Mouse (Mus musculus) forebrain, embryonic 15.5 days (tissue): ENCODE data around the gene Zfp771. TPM values are rescaled to one million over a fixed set of nuclear protein-coding genes. Genes with fewer than 3 reads are reported as not detected.
A peak's percentile ranks its signal among the peaks of the same experiment; 100 is the strongest.

ENCODE experiments used
- ATAC-seq: fragments of 200-750 bp; cut with Nextera tagmentation; replicated peaks from 2 replicates; pipeline ENCODE4 v1.8.0; 2017; ENCODE audit warnings: mild to moderate bottlenecking, moderate TSS enrichment, moderate library complexity
- H3K27ac ChIP-seq: fragments of 300-500 bp; sonication (generic); replicated peaks from 2 replicates; pipeline ENCODE4 v1.5.1; 2015; ENCODE audit warnings: mild to moderate bottlenecking, inconsistent platforms
- H3K27me3 ChIP-seq: fragments of 300-500 bp; sonication (generic); 2 replicates; pipeline ENCODE4 v1.6.1; 2015; ENCODE audit warnings: inconsistent platforms
- H3K36me3 ChIP-seq: fragments of 300-500 bp; sonication (generic); 2 replicates; pipeline ENCODE4 v1.6.1; 2015; ENCODE audit warnings: mild to moderate bottlenecking, inconsistent platforms
- H3K4me1 ChIP-seq: fragments of 300-500 bp; sonication (generic); 2 replicates; pipeline ENCODE4 v1.6.1; 2015; ENCODE audit warnings: inconsistent platforms
- H3K4me2 ChIP-seq: fragments of 300-500 bp; sonication (generic); replicated peaks from 2 replicates; pipeline ENCODE4 v1.6.1; 2015; ENCODE audit warnings: mild to moderate bottlenecking, inconsistent platforms
- H3K4me3 ChIP-seq: fragments of 300-500 bp; sonication (generic); 2 replicates; pipeline ENCODE4 v1.5.1; 2015; ENCODE audit warnings: mild to moderate bottlenecking, inconsistent platforms
- H3K9ac ChIP-seq: fragments of 300-500 bp; sonication (generic); replicated peaks from 2 replicates; pipeline ENCODE4 v1.6.1; 2015; ENCODE audit warnings: mild to moderate bottlenecking, inconsistent platforms
- H3K9me3 ChIP-seq: fragments of 300-500 bp; sonication (generic); 2 replicates; pipeline ENCODE4 v1.6.1; 2016; ENCODE audit warnings: inconsistent platforms
- WGBS: fragments of 180-500 bp; shearing (Covaris S2); methylation state at CpG from one replicate; pipeline ENCODE4 v1.1.7; 2015; ENCODE audit warnings: mixed read lengths; 5-methylcytosine and 5-hydroxymethylcytosine counted together
- polyA plus RNA-seq: library from polyadenylated mRNA; unstranded; fragments of >200 nt; fragmentation: Nextera tagmentation; extraction: Ambion mirVana; gene quantifications from 2 replicates; pipeline ENCODE4 v1.2.1, GENCODE M21; 2015

The Zfp771 gene
- polyA plus RNA-seq, 1 experiment from 2014 or later, result 65.2 TPM

- H3K4me3 ChIP-seq, result no peak overlapping the region
- no peaks in the 10 kb centered on the region for H3K9me3 ChIP-seq
- no peaks in the 10 kb centered on the region for H3K36me3 ChIP-seq
- no peak overlapping the region for H3K9ac ChIP-seq
- no peak overlapping the region for H3K27ac ChIP-seq
- H3K27me3 ChIP-seq, result no peaks in the 10 kb centered on the region
- WGBS, result over 99% methylated on average over 3 of the region's 3 CpGs
- H3K4me2 ChIP-seq, result no peak overlapping the region
- no peak for ATAC-seq
- H3K4me1 ChIP-seq, result no peaks in the 10 kb centered on the region
Observed at GRCm38 (mm10) chr7:127223106-127223505, 21.0 kb upstream of the Zfp771 start.

DNA sequence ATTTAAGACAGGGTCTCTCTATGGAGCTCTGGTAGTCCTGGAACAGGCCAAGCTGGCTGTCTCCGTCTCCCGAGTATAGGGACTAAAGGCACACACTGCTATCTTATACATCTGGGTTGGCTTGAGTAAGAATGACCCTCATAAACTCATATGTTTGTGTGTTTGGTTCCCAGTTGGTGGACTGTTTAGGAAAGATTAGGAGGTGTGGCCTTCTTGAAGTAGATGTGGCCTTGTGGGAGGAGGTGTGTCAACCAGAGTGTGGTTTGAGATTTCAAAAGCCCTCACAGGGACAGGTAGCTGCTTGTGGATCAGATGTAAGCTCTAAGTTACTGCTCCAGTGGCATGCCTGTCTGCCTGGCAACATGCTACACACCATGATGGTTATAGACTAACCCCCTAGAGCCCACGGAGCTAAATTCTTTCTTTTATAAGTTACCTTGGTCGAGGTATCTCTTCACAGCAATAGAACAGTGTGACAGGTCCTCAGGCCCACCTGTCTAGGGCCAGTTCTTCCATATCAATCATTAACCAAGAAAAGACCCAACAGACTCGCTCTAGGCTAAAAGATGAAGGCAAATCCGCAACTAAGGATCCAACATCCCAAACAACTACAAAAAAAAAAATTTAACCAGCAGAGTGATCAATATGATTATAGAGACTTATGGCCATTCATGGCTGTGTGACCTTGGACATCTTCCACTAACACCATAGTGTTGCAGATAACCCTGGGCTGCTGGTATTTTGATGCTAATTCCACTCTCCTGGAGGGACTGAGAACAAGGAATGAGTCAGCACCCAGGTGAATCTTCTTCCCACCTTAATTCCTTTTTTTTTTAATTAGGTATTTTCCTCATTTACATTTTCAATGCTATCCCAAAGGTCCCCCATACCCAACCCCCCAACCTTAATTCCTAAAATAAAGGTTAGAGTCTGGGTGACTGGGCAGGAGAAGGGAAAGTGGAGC lies 20.3 kb upstream of the Zfp771 start:
- no peak for ATAC-seq
- WGBS, result 86% methylated on average over 6 of the region's 6 CpGs
- no peaks in the 10 kb centered on the region for H3K9me3 ChIP-seq

DNA sequence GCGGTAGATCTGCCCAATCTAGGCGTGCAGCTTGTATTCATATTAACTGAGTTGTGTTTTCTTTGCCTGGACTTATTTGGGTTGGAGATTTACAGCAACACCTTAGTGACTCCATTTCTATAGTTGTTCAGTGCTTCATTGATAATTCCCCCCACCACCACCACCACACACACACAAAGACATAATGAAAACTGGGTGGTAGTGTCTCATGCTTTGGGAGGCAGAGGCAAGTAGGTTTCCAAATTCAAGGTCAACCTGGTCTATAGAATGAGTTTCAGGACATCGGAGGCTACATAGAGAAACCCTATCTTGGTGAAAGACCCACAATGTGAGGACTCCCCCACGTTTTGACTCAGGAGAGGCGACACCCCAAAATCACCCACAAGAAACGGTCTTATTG lies 19.5 kb upstream of the Zfp771 start:
- no peak overlapping the region for H3K27ac ChIP-seq
- no peak for ATAC-seq
- WGBS, result 94% methylated on average over 6 of the region's 6 CpGs
- H3K4me2 ChIP-seq, result no peak overlapping the region
- peaks cover 4% of the 10 kb centered on the region; the same call in 1 of the 2 replicates for H3K4me1 ChIP-seq
- H3K9ac ChIP-seq, result no peak overlapping the region
- H3K4me3 ChIP-seq, result no peak overlapping the region
- H3K9me3 ChIP-seq, result no peaks in the 10 kb centered on the region
- no peaks in the 10 kb centered on the region; the same call in 1 of the 2 replicates for H3K36me3 ChIP-seq
- H3K27me3 ChIP-seq, result no peaks in the 10 kb centered on the region

More for the DNA sequence above, 20.3 kb upstream of the Zfp771 start:
- no peaks in the 10 kb centered on the region for H3K4me1 ChIP-seq
- H3K4me2 ChIP-seq, result no peak overlapping the region
- no peak overlapping the region for H3K4me3 ChIP-seq
- H3K36me3 ChIP-seq, result no peaks in the 10 kb centered on the region
- no peak overlapping the region for H3K27ac ChIP-seq
- no peak overlapping the region for H3K9ac ChIP-seq
- H3K27me3 ChIP-seq, result no peaks in the 10 kb centered on the region

DNA sequence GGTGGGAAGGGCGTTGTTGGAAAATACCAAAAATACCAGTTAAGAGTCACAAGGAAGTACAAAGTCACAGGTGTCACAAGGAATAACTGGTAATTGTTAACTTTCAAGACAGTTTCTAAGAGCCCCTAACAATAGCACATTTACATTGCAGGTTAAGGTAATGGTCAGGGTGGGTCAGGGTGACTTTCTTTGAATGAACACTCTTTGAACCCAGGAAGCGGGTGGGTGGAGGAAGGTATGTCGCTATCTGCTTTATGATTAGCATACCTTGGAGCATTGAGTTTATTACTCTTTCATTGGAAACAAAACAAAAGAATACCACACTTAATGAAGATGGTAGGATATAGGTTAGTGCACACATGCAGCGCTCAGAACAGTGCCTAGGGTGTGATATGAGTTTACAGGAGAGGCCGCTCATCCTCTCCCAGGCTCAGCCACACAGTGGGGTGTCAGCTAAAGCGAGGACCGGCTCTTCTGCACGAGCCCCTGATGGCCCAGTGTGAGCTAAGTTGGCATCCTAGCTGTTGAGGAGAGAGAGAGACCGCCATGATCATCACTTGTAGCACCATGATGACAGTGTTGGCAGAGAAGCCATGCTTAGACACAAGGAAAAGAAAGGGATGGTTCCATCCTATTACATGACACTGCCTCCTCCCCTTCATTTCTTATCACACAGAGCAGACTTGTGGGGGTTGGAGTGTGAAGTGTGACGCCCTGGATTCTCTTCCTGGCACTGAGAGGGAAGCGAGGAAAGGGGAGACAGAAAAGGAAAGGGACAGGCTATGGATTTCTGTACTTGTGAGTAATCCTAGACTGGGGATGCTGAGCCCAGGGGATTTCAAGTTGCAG lies 18.7 kb upstream of the Zfp771 start:
- Histone ChIP-seq H3K27ac (no peak overlapping the region), H3K4me3 (no peak overlapping the region), H3K36me3 (peaks cover 2% of the 10 kb centered on the region), H3K4me1 (peaks cover 12% of the 10 kb centered on the region), H3K9ac (no peak overlapping the region), H3K9me3 (no peaks in the 10 kb centered on the region), H3K4me2 (no peak overlapping the region), H3K27me3 (no peaks in the 10 kb centered on the region)
- no peak for ATAC-seq
- 88% methylated on average over 11 of the region's 11 CpGs for WGBS

GRCm38 (mm10) chr7:127228615-127229303 lies 15.3 kb upstream of the Zfp771 start:
- H3K27ac ChIP-seq, result 0 out of 2 replicates have a peak overlapping the region, but pooled peaks have one; percentile 16

DNA sequence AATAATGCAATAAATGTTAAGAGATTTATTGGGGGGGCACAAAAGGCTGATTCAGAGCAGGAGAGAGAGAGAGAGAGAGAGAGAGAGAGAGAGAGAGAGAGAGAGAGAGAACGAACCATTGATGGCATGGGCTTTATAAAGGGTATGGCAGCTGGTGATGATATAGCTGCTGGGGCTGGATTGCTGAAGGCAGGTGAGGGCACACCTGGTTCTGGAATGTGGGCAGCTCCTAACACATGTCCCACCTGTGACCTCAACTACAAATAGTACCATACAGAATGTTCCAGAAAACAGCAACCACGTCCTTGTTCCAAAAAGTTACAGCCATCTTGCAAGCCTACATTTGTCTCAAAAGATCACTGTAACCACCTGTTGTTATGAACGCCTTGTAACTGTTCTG lies 12.7 kb upstream of the Zfp771 start:
- no peak for ATAC-seq
- H3K4me3 ChIP-seq, result peak overlapping the region; percentile 69
- H3K4me1 ChIP-seq, result peaks cover 41% of the 10 kb centered on the region
- WGBS, result 60% methylated on average over 3 of the region's 3 CpGs
- peak overlapping the region; percentile 62 for H3K4me2 ChIP-seq
- peaks cover 23% of the 10 kb centered on the region for H3K36me3 ChIP-seq
- no peaks in the 10 kb centered on the region for H3K9me3 ChIP-seq
- no peaks in the 10 kb centered on the region for H3K27me3 ChIP-seq
- peak overlapping the region; percentile 35; the same call in 1 of the 2 replicates for H3K27ac ChIP-seq
- peak overlapping the region; percentile 92 for H3K9ac ChIP-seq

More at GRCm38 (mm10) chr7:127228615-127229303, 15.3 kb upstream of the Zfp771 start:
- Histone ChIP-seq H3K4me3 (no peak overlapping the region), H3K9me3 (no peaks in the 10 kb centered on the region), H3K4me1 (peaks cover 27% of the 10 kb centered on the region), H3K9ac (no peak overlapping the region), H3K36me3 (peaks cover 8% of the 10 kb centered on the region), H3K27me3 (no peaks in the 10 kb centered on the region), H3K4me2 (no peak overlapping the region)
- no peak for ATAC-seq
- 65% methylated on average over 4 of the region's 4 CpGs for WGBS

GRCm38 (mm10) chr7:127231826-127232621 lies 12.1 kb upstream of the Zfp771 start:
- peaks cover 41% of the 10 kb centered on the region for H3K4me1 ChIP-seq

GRCm38 (mm10) chr7:127232622-127233367 lies 11.3 kb upstream of the Zfp771 start, which contains the start of the genes Zfp553 and Sept1:
Gene Zfp553, plus strand, starts transcription at chr7:127233061.
Gene Sept1, minus strand, starts transcription at chr7:127233130.
- no peaks in the 10 kb centered on the region for H3K27me3 ChIP-seq
- no peaks in the 10 kb centered on the region for H3K9me3 ChIP-seq
- peaks cover 37% of the 10 kb centered on the region for H3K36me3 ChIP-seq
- H3K4me3 ChIP-seq, result peak within 1 kb of the TSS; percentile 69
- H3K27ac ChIP-seq, result peak within 1 kb of the TSS; percentile 100
- ATAC-seq, result peak; percentile 95
- peaks cover 44% of the 10 kb centered on the region for H3K4me1 ChIP-seq
- H3K9ac ChIP-seq, result peak within 1 kb of the TSS; percentile 92
- peak within 1 kb of the TSS; percentile 62 for H3K4me2 ChIP-seq
- WGBS, result under 1% methylated on average over 63 of the region's 64 CpGs

More at GRCm38 (mm10) chr7:127231826-127232621, 12.1 kb upstream of the Zfp771 start:
- Histone ChIP-seq H3K27ac (peak overlapping the region; percentile 100), H3K9ac (peak overlapping the region; percentile 92), H3K36me3 (peaks cover 30% of the 10 kb centered on the region), H3K27me3 (no peaks in the 10 kb centered on the region), H3K4me2 (peak overlapping the region; percentile 62), H3K9me3 (no peaks in the 10 kb centered on the region), H3K4me3 (peak overlapping the region; percentile 69)
- no peak for ATAC-seq
- 2% methylated on average over 20 of the region's 20 CpGs for WGBS

- WGBS, result 0% methylated on average over 27 of the region's 27 CpGs
- no peak; the same call in 1 of the 2 replicates for ATAC-seq
- peak overlapping the region; percentile 100 for H3K27ac ChIP-seq
- peak overlapping the region; percentile 69 for H3K4me3 ChIP-seq
- H3K4me1 ChIP-seq, result peaks cover 47% of the 10 kb centered on the region
- H3K9me3 ChIP-seq, result no peaks in the 10 kb centered on the region
- peaks cover 42% of the 10 kb centered on the region for H3K36me3 ChIP-seq
- H3K4me2 ChIP-seq, result peak overlapping the region; percentile 62
- H3K27me3 ChIP-seq, result no peaks in the 10 kb centered on the region
- peak overlapping the region; percentile 92 for H3K9ac ChIP-seq
Observed at GRCm38 (mm10) chr7:127233368-127233749, 10.7 kb upstream of the Zfp771 start.

DNA sequence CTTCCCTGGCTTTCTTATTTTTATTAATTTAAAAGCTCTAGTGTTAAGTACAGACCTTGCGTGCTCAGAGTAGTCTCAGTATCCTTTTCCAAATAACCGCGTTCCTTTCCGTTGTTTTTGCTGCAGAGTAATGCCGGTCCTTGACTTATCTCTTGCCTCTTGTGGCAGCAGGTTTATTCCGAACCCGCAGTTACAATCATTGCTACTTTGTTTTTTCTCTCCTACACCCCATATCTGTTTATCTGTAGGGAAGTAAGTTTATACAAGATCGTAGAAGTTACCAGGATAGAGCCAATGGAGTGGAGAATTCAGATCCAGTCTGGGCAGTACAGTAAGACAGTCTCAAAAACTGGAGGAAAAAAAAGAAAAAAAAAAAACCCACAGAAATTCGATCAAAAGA lies 10.3 kb upstream of the Zfp771 start:
- H3K9ac ChIP-seq, result peak overlapping the region; percentile 92
- peak overlapping the region; percentile 100 for H3K27ac ChIP-seq
- 4% methylated on average over 9 of the region's 9 CpGs for WGBS
- H3K36me3 ChIP-seq, result peaks cover 46% of the 10 kb centered on the region
- peak overlapping the region; percentile 69 for H3K4me3 ChIP-seq
- no peak for ATAC-seq
- H3K4me1 ChIP-seq, result peaks cover 47% of the 10 kb centered on the region
- no peaks in the 10 kb centered on the region for H3K9me3 ChIP-seq
- H3K4me2 ChIP-seq, result peak overlapping the region; percentile 62
- no peaks in the 10 kb centered on the region for H3K27me3 ChIP-seq
